Mouse (Mus musculus) thymus, adult 2 months (tissue): ENCODE results near the gene Kif13a. TPM values are rescaled to one million over a fixed set of nuclear protein-coding genes. Genes with fewer than 3 reads are reported as not detected.

Experiments
- DNase-seq: peaks from one replicate; pipeline ENCODE4 v3.0.0; 2021
- H3K27ac ChIP-seq: fragments of 200-500 bp; 2 replicates; pipeline ENCODE4 v1.5.1; 2012; ENCODE audit warnings: low read length, control low read depth; ENCODE audit not compliant: control insufficient read depth, insufficient read depth
- H3K27me3 ChIP-seq: fragments of 200-500 bp; 2 replicates; pipeline ENCODE4 v1.6.1; 2012; ENCODE audit warnings: mild to moderate bottlenecking, low read length, moderate library complexity, mixed read lengths; ENCODE audit not compliant: control insufficient read depth, insufficient read depth
- H3K36me3 ChIP-seq: fragments of 200-500 bp; 2 replicates; pipeline ENCODE4 v1.6.1; 2012; ENCODE audit warnings: mild to moderate bottlenecking, low read length, moderate library complexity; ENCODE audit not compliant: control insufficient read depth, insufficient read depth
- H3K4me1 ChIP-seq: fragments of 200-500 bp; replicated peaks from 2 replicates; pipeline ENCODE4 v1.6.1; 2012; ENCODE audit warnings: low read length; ENCODE audit not compliant: control insufficient read depth, insufficient read depth
- H3K4me3 ChIP-seq: fragments of 200-500 bp; 2 replicates; pipeline ENCODE4 v1.5.1; 2012; ENCODE audit warnings: mild to moderate bottlenecking, low read length, control low read depth, moderate library complexity; ENCODE audit not compliant: control insufficient read depth, insufficient read depth
- CTCF ChIP-seq: fragments of 200-500 bp; IDR thresholded peaks from 2 replicates; pipeline ENCODE4 v1.5.1; 2012; ENCODE audit warnings: mild to moderate bottlenecking, control low read depth, low read length, moderate library complexity, borderline replicate concordance; ENCODE audit not compliant: control insufficient read depth, poor library complexity, insufficient read depth; ENCODE audit errors: extremely low read depth
- POLR2A ChIP-seq: fragments of 200-500 bp; IDR thresholded peaks from 2 replicates; pipeline ENCODE4 v1.6.1; 2012; ENCODE audit warnings: mild to moderate bottlenecking, low read length, control low read depth, moderate library complexity; ENCODE audit not compliant: control insufficient read depth, poor library complexity, insufficient read depth; ENCODE audit errors: extremely low read depth
- WGBS: fragments of 180-500 bp; shearing (Covaris S2); methylation state at CpG from one replicate; pipeline ENCODE4 v1.1.7; 2018; 5-methylcytosine and 5-hydroxymethylcytosine counted together
- polyA plus RNA-seq: library from polyadenylated mRNA; depleted of rRNA; stranded (reverse); fragments of >200 nt; gene quantifications from 2 replicates; pipeline ENCODE4 v1.2.3, GENCODE M21; 2012

Gene Kif13a
- polyA plus RNA-seq, 1 experiment: 6.4 TPM

- H3K4me3 ChIP-seq: no peak overlapping the region
- H3K27me3 ChIP-seq: no peaks in the 10 kb centered on the region
- DNase-seq: no peak
- peaks cover 18% of the 10 kb centered on the region for H3K4me1 ChIP-seq
- TF ChIP-seq POLR2A: no peak
- no peak for TF ChIP-seq CTCF
- WGBS: 95% methylated on average over 3 of the region's 3 CpGs
- H3K36me3 ChIP-seq: no peaks in the 10 kb centered on the region
- H3K27ac ChIP-seq: no peak overlapping the region
Observed at GRCm38 (mm10) chr13:46843646-46844045, 86.0 kb downstream of the Kif13a start.

- Histone ChIP-seq H3K36me3 (no peaks in the 10 kb centered on the region), H3K27me3 (no peaks in the 10 kb centered on the region), H3K27ac (peak overlapping the region; percentile 56; the same call in 1 of the 2 replicates), H3K4me3 (no peak overlapping the region), H3K4me1 (peaks cover 15% of the 10 kb centered on the region)
- DNase-seq: no peak
- WGBS: 93% methylated on average over 8 of the region's 8 CpGs
- TF ChIP-seq CTCF (no peak), POLR2A (no peak)
Observed at GRCm38 (mm10) chr13:46842185-46842584, 87.5 kb downstream of the Kif13a start.

GRCm38 (mm10) chr13:46841668-46842067 is 88.0 kb downstream of the Kif13a start:
- no peaks in the 10 kb centered on the region for H3K27me3 ChIP-seq
- H3K4me3 ChIP-seq: no peak overlapping the region
- DNase-seq: no peak
- 86% methylated on average over 3 of the region's 3 CpGs for WGBS
- no peak for TF ChIP-seq POLR2A
- TF ChIP-seq CTCF: no peak
- H3K4me1 ChIP-seq: peaks cover 15% of the 10 kb centered on the region
- no peaks in the 10 kb centered on the region for H3K36me3 ChIP-seq
- H3K27ac ChIP-seq: no peak overlapping the region

- Histone ChIP-seq H3K27ac (no peak overlapping the region), H3K4me1 (peaks cover 10% of the 10 kb centered on the region), H3K27me3 (no peaks in the 10 kb centered on the region), H3K36me3 (no peaks in the 10 kb centered on the region), H3K4me3 (no peak overlapping the region)
- WGBS: 96% methylated on average over 13 of the region's 13 CpGs
- no peak for DNase-seq
- TF ChIP-seq POLR2A: no peak
- no peak for TF ChIP-seq CTCF
Observed at GRCm38 (mm10) chr13:46840676-46841075, 89.0 kb downstream of the Kif13a start.

- Histone ChIP-seq H3K36me3 (no peaks in the 10 kb centered on the region), H3K27ac (no peak overlapping the region), H3K4me3 (no peak overlapping the region), H3K4me1 (no peaks in the 10 kb centered on the region), H3K27me3 (no peaks in the 10 kb centered on the region)
- no peak for DNase-seq
- TF ChIP-seq CTCF: no peak
- TF ChIP-seq POLR2A: no peak
- 93% methylated on average over 3 of the region's 3 CpGs for WGBS
Observed at GRCm38 (mm10) chr13:46839236-46839635, 90.4 kb downstream of the Kif13a start.

GRCm38 (mm10) chr13:46838551-46838950 is 91.1 kb downstream of the Kif13a start:
- 54% methylated on average over 2 of the region's 2 CpGs for WGBS

GRCm38 (mm10) chr13:46835351-46835750 is 94.3 kb downstream of the Kif13a start:
- no peaks in the 10 kb centered on the region for H3K27me3 ChIP-seq
- no peak for TF ChIP-seq POLR2A
- TF ChIP-seq CTCF: no peak
- H3K36me3 ChIP-seq: no peaks in the 10 kb centered on the region
- DNase-seq: no peak
- 94% methylated on average over 11 of the region's 11 CpGs for WGBS
- H3K4me3 ChIP-seq: no peak overlapping the region
- no peaks in the 10 kb centered on the region for H3K4me1 ChIP-seq
- H3K27ac ChIP-seq: no peak overlapping the region

More at GRCm38 (mm10) chr13:46838551-46838950, 91.1 kb downstream of the Kif13a start:
- Histone ChIP-seq H3K4me1 (no peaks in the 10 kb centered on the region), H3K27me3 (no peaks in the 10 kb centered on the region), H3K27ac (no peak overlapping the region), H3K4me3 (no peak overlapping the region), H3K36me3 (no peaks in the 10 kb centered on the region)
- peak; percentile 16 for DNase-seq
- TF ChIP-seq POLR2A: no peak
- no peak for TF ChIP-seq CTCF

- no peak for DNase-seq
- Histone ChIP-seq H3K27ac (no peak overlapping the region), H3K4me3 (no peak overlapping the region), H3K27me3 (no peaks in the 10 kb centered on the region), H3K4me1 (no peaks in the 10 kb centered on the region), H3K36me3 (no peaks in the 10 kb centered on the region)
- WGBS: 93% methylated on average over 10 of the region's 10 CpGs
- TF ChIP-seq CTCF: no peak
- TF ChIP-seq POLR2A: no peak
Observed at GRCm38 (mm10) chr13:46834805-46835204, 94.9 kb downstream of the Kif13a start.
